Mouse (Mus musculus) hindbrain, embryonic 15.5 days (tissue): ENCODE measurements around the gene Ganab. TPM values are rescaled to one million over a fixed set of nuclear protein-coding genes. Genes with fewer than 3 reads are reported as not detected.

Experiments used
- ATAC-seq: fragments of 200-750 bp; cut with Nextera tagmentation; 2 replicates; pipeline ENCODE4 v1.8.0; 2017; ENCODE audit warnings: low read depth, moderate number of reproducible peaks, moderate TSS enrichment; ENCODE audit not compliant: low FRiP score
- H3K27ac ChIP-seq: fragments of 300-500 bp; sonication (generic); replicated peaks from 2 replicates; pipeline ENCODE4 v1.5.1; 2015; ENCODE audit warnings: mild to moderate bottlenecking, inconsistent platforms
- H3K27me3 ChIP-seq: fragments of 300-500 bp; sonication (generic); 2 replicates; pipeline ENCODE4 v1.6.1; 2015; ENCODE audit warnings: control low read depth, inconsistent platforms
- H3K36me3 ChIP-seq: fragments of 300-500 bp; sonication (generic); 2 replicates; pipeline ENCODE4 v1.6.1; 2015; ENCODE audit warnings: control low read depth, inconsistent platforms
- H3K4me1 ChIP-seq: fragments of 300-500 bp; sonication (generic); replicated peaks from 2 replicates; pipeline ENCODE4 v1.6.1; 2015; ENCODE audit warnings: control low read depth, inconsistent platforms
- H3K4me2 ChIP-seq: fragments of 300-500 bp; sonication (generic); 2 replicates; pipeline ENCODE4 v1.6.1; 2015; ENCODE audit warnings: moderate library complexity, mild to moderate bottlenecking, inconsistent platforms
- H3K4me3 ChIP-seq: fragments of 300-500 bp; sonication (generic); 2 replicates; pipeline ENCODE4 v1.5.1; 2015; ENCODE audit warnings: mild to moderate bottlenecking, inconsistent platforms
- H3K9ac ChIP-seq: fragments of 300-500 bp; sonication (generic); 2 replicates; pipeline ENCODE4 v1.6.1; 2015; ENCODE audit warnings: inconsistent platforms
- H3K9me3 ChIP-seq: fragments of 300-500 bp; sonication (generic); 2 replicates; pipeline ENCODE4 v1.6.1; 2016; ENCODE audit warnings: control low read depth, inconsistent platforms
- WGBS: fragments of 180-500 bp; shearing (Covaris S2); methylation state at CpG from one replicate; pipeline ENCODE4 v1.1.7; 2015; 5-methylcytosine and 5-hydroxymethylcytosine counted together
- polyA plus RNA-seq: library from polyadenylated mRNA; unstranded; fragments of >200 nt; fragmentation: Nextera tagmentation; extraction: Ambion mirVana; gene quantifications from 2 replicates; pipeline ENCODE4 v1.2.1, GENCODE M21; 2015

The Ganab gene
- polyA plus RNA-seq, 1 experiment from 2014 or later: 83.0 TPM

- Histone ChIP-seq H3K4me2 (peak overlapping the region; percentile 66; the same call in 1 of the 2 replicates), H3K27me3 (no peaks in the 10 kb centered on the region), H3K9me3 (no peaks in the 10 kb centered on the region), H3K4me3 (peak overlapping the region; percentile 92; the same call in 1 of the 2 replicates), H3K27ac (no peak overlapping the region), H3K9ac (no peak overlapping the region; the same call in 1 of the 2 replicates), H3K4me1 (peaks cover 37% of the 10 kb centered on the region), H3K36me3 (peaks cover 10% of the 10 kb centered on the region)
- WGBS: 84% methylated on average over 15 of the region's 15 CpGs
- ATAC-seq: no peak
Measured at GRCm38 (mm10) chr19:8940526-8941133, 42.8 kb downstream of the Ganab start.

GRCm38 (mm10) chr19:8941136-8941514 lies 43.3 kb downstream of the Ganab start:
- WGBS: 29% methylated on average over 10 of the region's 10 CpGs
- Histone ChIP-seq H3K4me3 (peak overlapping the region; percentile 92), H3K4me2 (peak overlapping the region; percentile 66), H3K36me3 (peaks cover 13% of the 10 kb centered on the region), H3K9ac (peak overlapping the region; percentile 94), H3K27me3 (no peaks in the 10 kb centered on the region), H3K9me3 (no peaks in the 10 kb centered on the region), H3K27ac (peak overlapping the region; percentile 90), H3K4me1 (peaks cover 37% of the 10 kb centered on the region)
- peak; percentile 24; the same call in 1 of the 2 replicates for ATAC-seq

GRCm38 (mm10) chr19:8941515-8942217 lies 43.8 kb downstream of the Ganab start, which contains the start of gene Mta2:
Mta2 (plus strand) TSS chr19:8941875.
- H3K4me1 ChIP-seq: peaks cover 37% of the 10 kb centered on the region
- peak within 1 kb of the TSS; percentile 90 for H3K27ac ChIP-seq
- no peaks in the 10 kb centered on the region for H3K9me3 ChIP-seq
- H3K27me3 ChIP-seq: no peaks in the 10 kb centered on the region
- H3K36me3 ChIP-seq: peaks cover 18% of the 10 kb centered on the region
- peak within 1 kb of the TSS; percentile 66 for H3K4me2 ChIP-seq
- WGBS: under 1% methylated on average over 64 of the region's 64 CpGs
- peak within 1 kb of the TSS; percentile 92 for H3K4me3 ChIP-seq
- ATAC-seq: peak; percentile 95
- H3K9ac ChIP-seq: peak within 1 kb of the TSS; percentile 94

GRCm38 (mm10) chr19:8942276-8942964 lies 44.5 kb downstream of the Ganab start:
- Histone ChIP-seq H3K27ac (peak overlapping the region; percentile 90), H3K9me3 (no peaks in the 10 kb centered on the region), H3K4me1 (peaks cover 37% of the 10 kb centered on the region), H3K4me3 (peak overlapping the region; percentile 92), H3K36me3 (peaks cover 24% of the 10 kb centered on the region), H3K9ac (peak overlapping the region; percentile 94), H3K27me3 (no peaks in the 10 kb centered on the region), H3K4me2 (peak overlapping the region; percentile 66)
- under 1% methylated on average over 46 of the region's 46 CpGs for WGBS
- ATAC-seq: peak; percentile 29; the same call in 1 of the 2 replicates

GRCm38 (mm10) chr19:8943047-8943446 lies 45.2 kb downstream of the Ganab start:
- Histone ChIP-seq H3K4me1 (peaks cover 37% of the 10 kb centered on the region), H3K27me3 (no peaks in the 10 kb centered on the region), H3K36me3 (peaks cover 31% of the 10 kb centered on the region), H3K4me2 (peak overlapping the region; percentile 66), H3K9me3 (no peaks in the 10 kb centered on the region), H3K4me3 (peak overlapping the region; percentile 92), H3K9ac (peak overlapping the region; percentile 94), H3K27ac (peak overlapping the region; percentile 90; the same call in 1 of the 2 replicates)
- ATAC-seq: no peak
- WGBS: 66% methylated on average over 2 of the region's 2 CpGs

GRCm38 (mm10) chr19:8944062-8944461 lies 46.2 kb downstream of the Ganab start:
- peak overlapping the region; percentile 66; the same call in 1 of the 2 replicates for H3K4me2 ChIP-seq
- H3K36me3 ChIP-seq: peaks cover 41% of the 10 kb centered on the region
- no peak for ATAC-seq
- H3K27ac ChIP-seq: no peak overlapping the region
- no peaks in the 10 kb centered on the region for H3K27me3 ChIP-seq
- H3K9ac ChIP-seq: 0 out of 2 replicates have a peak overlapping the region, but pooled peaks have one; percentile 94
- no peaks in the 10 kb centered on the region for H3K9me3 ChIP-seq
- peaks cover 37% of the 10 kb centered on the region for H3K4me1 ChIP-seq
- peak overlapping the region; percentile 13 for H3K4me3 ChIP-seq
- 60% methylated on average over 5 of the region's 5 CpGs for WGBS

- WGBS: 32% methylated on average over 5 of the region's 5 CpGs
- Histone ChIP-seq H3K36me3 (peaks cover 45% of the 10 kb centered on the region), H3K27me3 (no peaks in the 10 kb centered on the region), H3K9me3 (no peaks in the 10 kb centered on the region), H3K4me2 (peak overlapping the region; percentile 66), H3K9ac (0 out of 2 replicates have a peak overlapping the region, but pooled peaks have one; percentile 12), H3K4me3 (no peak overlapping the region), H3K27ac (no peak overlapping the region), H3K4me1 (peaks cover 37% of the 10 kb centered on the region)
- no peak for ATAC-seq
Measured at GRCm38 (mm10) chr19:8944750-8945149, 46.9 kb downstream of the Ganab start.

GRCm38 (mm10) chr19:8945251-8945650 lies 47.4 kb downstream of the Ganab start:
- 81% methylated on average over 6 of the region's 6 CpGs for WGBS
- Histone ChIP-seq H3K4me1 (peaks cover 37% of the 10 kb centered on the region), H3K4me3 (no peak overlapping the region), H3K9ac (no peak overlapping the region), H3K27ac (no peak overlapping the region), H3K4me2 (peak overlapping the region; percentile 66; the same call in 1 of the 2 replicates), H3K36me3 (peaks cover 47% of the 10 kb centered on the region), H3K9me3 (no peaks in the 10 kb centered on the region), H3K27me3 (no peaks in the 10 kb centered on the region)
- no peak for ATAC-seq

GRCm38 (mm10) chr19:8946929-8947328 lies 49.1 kb downstream of the Ganab start:
- peaks cover 26% of the 10 kb centered on the region for H3K4me1 ChIP-seq
- H3K27me3 ChIP-seq: no peaks in the 10 kb centered on the region
- H3K36me3 ChIP-seq: peaks cover 64% of the 10 kb centered on the region
- H3K4me3 ChIP-seq: no peak overlapping the region
- no peaks in the 10 kb centered on the region for H3K9me3 ChIP-seq
- no peak overlapping the region for H3K4me2 ChIP-seq
- ATAC-seq: no peak
- WGBS: 95% methylated on average over 7 of the region's 7 CpGs
- H3K27ac ChIP-seq: no peak overlapping the region
- no peak overlapping the region for H3K9ac ChIP-seq

- peaks cover 26% of the 10 kb centered on the region for H3K4me1 ChIP-seq
- no peaks in the 10 kb centered on the region for H3K27me3 ChIP-seq
- H3K36me3 ChIP-seq: peaks cover 65% of the 10 kb centered on the region
- H3K9ac ChIP-seq: no peak overlapping the region
- H3K27ac ChIP-seq: no peak overlapping the region
- WGBS: 90% methylated on average over 5 of the region's 5 CpGs
- H3K9me3 ChIP-seq: no peaks in the 10 kb centered on the region
- no peak overlapping the region for H3K4me2 ChIP-seq
- no peak for ATAC-seq
- no peak overlapping the region for H3K4me3 ChIP-seq
Measured at GRCm38 (mm10) chr19:8950190-8950589, 52.3 kb downstream of the Ganab start.

GRCm38 (mm10) chr19:8952241-8952640 lies 54.4 kb downstream of the Ganab start:
- peak overlapping the region; percentile 89 for H3K27ac ChIP-seq
- WGBS: 78% methylated on average over 9 of the region's 9 CpGs
- no peak overlapping the region for H3K4me2 ChIP-seq
- peaks cover 29% of the 10 kb centered on the region for H3K4me1 ChIP-seq
- H3K9me3 ChIP-seq: no peaks in the 10 kb centered on the region
- no peak for ATAC-seq
- H3K9ac ChIP-seq: peak overlapping the region; percentile 42; the same call in 1 of the 2 replicates
- no peak overlapping the region for H3K4me3 ChIP-seq
- peaks cover 55% of the 10 kb centered on the region for H3K36me3 ChIP-seq
- H3K27me3 ChIP-seq: no peaks in the 10 kb centered on the region
